ENCODE assay signal across 26 mouse cellular contexts in the genomic region with DNA sequence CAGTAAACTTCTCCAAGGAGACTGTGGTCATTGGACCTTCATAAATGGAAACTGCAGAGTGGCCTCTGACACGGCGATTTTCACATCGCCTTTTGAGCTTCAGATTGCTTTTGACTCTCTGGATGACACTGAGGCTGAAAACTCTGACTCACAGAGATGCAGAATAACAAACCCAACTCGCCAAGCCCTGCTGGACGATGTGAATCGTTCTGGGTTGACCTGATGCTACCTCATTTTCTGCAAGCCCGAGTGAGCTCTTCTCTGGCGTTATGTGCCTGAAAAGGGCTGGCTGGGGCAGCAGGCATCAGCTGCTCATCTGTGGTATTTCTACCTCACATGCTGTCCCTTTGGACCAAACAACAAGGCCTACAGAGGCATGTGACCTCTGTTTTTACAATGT.
DNase-seq lines count a peak whose midpoint lies in the region; ATAC-seq and TF ChIP-seq lines count a peak whose summit lies in the region.
"Had no signal": no experiment of that assay in that cellular context is flagged by ENCODE, and none has a peak within 500 bp of the region (broad histone marks: within the 10 kb centered on the region; RNA-seq: fewer than 3 reads in every experiment).

No protein-coding gene starts in this region.

- intact Hi-C loops in gastrocnemius, postnatal 14 days (cut with DNase I; ENCODE audit: low total_unique reads): no loop called here
- intact Hi-C loops in left cerebral cortex, adult 2 months (cut with DNase I): no loop called here

- ATAC-seq in frontal cortex, adult (ENCODE audit: low TSS enrichment): no peak
- ATAC-seq: forebrain, embryonic 13.5 days; forebrain, postnatal 0 days; hindbrain, postnatal 0 days; inflammation-experienced regulatory T-cells, adult 6 months; intestine, embryonic 16.5 days had no signal

- peak; percentile 54 for DNase-seq in gastrocnemius, postnatal 14 days
- DNase-seq in gastrocnemius, postnatal 4 days (ENCODE audit: low spot score in 2 of 2): no peak
- peak; percentile 16 for DNase-seq in urinary bladder, postnatal 14 days (ENCODE audit: low spot score)
- DNase-seq in urinary bladder, postnatal 25 days (ENCODE audit: low spot score): no peak
- DNase-seq in NIH3T3 (ENCODE audit: low read depth): peak; percentile 83
- DNase-seq in left cerebral cortex, adult 2 months (ENCODE audit: extremely low spot score in 1 of 2, low spot score in 2 of 2): no peak
- DNase-seq: adrenal gland, adult 2 months; adrenal gland, postnatal 14 days; cerebellum, adult 11 months; cerebellum, adult 2 months; cerebellum, adult 9-11 months; cerebellum, postnatal 25 days; forebrain, postnatal 0 days; heart, adult 18-20 months; heart, postnatal 14 days; heart, postnatal 4 days; kidney, adult 18-20 months had no signal

- no peak overlapping the region for H3K4me3 ChIP-seq in left cerebral cortex, adult 2 months
- H3K4me3 ChIP-seq: embryonic facial prominence, embryonic 12.5 days; embryonic facial prominence, embryonic 15.5 days; forebrain, embryonic 13.5 days; heart, embryonic 13.5 days had no signal

- H3K27ac ChIP-seq in left cerebral cortex, adult 2 months: no peak overlapping the region
- H3K27ac ChIP-seq: embryonic facial prominence, embryonic 12.5 days; embryonic facial prominence, embryonic 15.5 days; forebrain, embryonic 13.5 days; heart, embryonic 13.5 days; hindbrain, embryonic 14.5 days; hindbrain, postnatal 0 days had no signal

- no peak for TF ChIP-seq CTCF in left cerebral cortex, adult 2 months (IDR thresholded peaks at IDR 0.05)

Comparison
In these comparisons a context has a peak if more than half of its experiments do, and no peak if none do; other contexts are left out.
1. DNase-seq: peak in gastrocnemius, postnatal 14 days (single experiment), urinary bladder, postnatal 14 days (single experiment) and NIH3T3 (single experiment); none in gastrocnemius, postnatal 4 days (0 of 2), urinary bladder, postnatal 25 days (single experiment) and left cerebral cortex, adult 2 months (0 of 2).